Mouse (Mus musculus) E14TG2a.4 (cell line): ENCODE data around the gene Commd7.

Source experiments
- CTCF ChIP-seq: conservative IDR thresholded peaks from 2 replicates; pipeline ENCODE4 v1.5.1; 2014; ENCODE audit warnings: low read length
- NANOG ChIP-seq: IDR thresholded peaks from 2 replicates; pipeline ENCODE4 v1.6.1; 2014; ENCODE audit warnings: borderline replicate concordance, low read length, mixed read lengths
- POU5F1 ChIP-seq: IDR thresholded peaks from 2 replicates; pipeline ENCODE4 v1.6.1; 2014; ENCODE audit warnings: low read length, borderline replicate concordance

DNA sequence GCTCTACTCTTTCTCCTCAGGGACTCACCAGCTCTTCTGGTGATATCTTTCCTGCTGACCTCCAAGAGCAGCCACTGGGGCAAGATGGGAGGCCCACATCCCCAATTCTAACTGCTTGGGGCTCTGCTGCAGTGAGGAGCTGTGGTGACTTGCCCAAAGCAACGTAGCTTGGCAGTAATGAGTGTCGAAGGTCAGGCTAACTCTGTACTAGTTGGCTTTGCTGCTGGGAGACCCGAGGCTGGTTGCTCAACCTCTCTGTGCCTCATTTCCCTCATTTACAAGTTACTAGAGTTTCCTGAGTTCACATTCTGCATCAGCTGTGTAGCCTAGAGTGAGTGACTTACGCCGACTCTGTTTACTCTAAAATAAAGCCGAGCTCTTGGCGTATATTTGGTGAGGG, 51.2 kb downstream of the Commd7 start:
- TF ChIP-seq CTCF (no peak), POU5F1 (no peak), NANOG (no peak)
